Comparison of ENCODE assay signal across 15 mouse cellular contexts in the genomic region with DNA sequence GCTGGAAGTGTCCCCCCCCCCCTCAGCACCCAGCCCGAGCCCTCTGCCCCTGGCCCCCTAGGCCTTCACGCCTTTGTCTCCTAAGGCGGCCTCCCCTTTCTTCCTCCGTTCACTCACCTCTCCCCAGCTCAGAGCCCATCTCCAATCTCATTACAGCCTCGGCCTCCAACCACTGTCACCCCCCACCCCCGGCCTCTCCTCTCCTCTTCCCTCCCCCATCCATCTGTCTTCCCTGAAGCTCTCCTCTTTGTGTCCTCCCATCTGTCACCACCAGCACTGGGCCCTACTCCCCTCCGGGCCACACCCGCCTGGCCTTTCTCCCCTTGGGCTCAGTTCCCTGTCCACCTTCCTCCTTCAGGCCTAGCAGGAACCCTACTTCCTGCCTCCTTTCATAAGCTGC. TPM values are rescaled to one million over a fixed set of nuclear protein-coding genes. Genes with fewer than 3 reads are reported as not detected.
DNase-seq lines count a peak whose midpoint lies in the region; ATAC-seq and TF ChIP-seq lines count a peak whose summit lies in the region.
"Had no signal": no experiment of that assay in that cellular context is flagged by ENCODE, and none has a peak within 500 bp of the region (broad histone marks: within the 10 kb centered on the region; RNA-seq: fewer than 3 reads in every experiment).

No protein-coding gene starts in this region.

- no peak overlapping the region for H3K4me3 ChIP-seq in heart, embryonic 10.5 days
- H3K4me3 ChIP-seq in heart, embryonic 11.5 days (ENCODE audit: low read depth, low read length) = no peak overlapping the region
- no peak overlapping the region for H3K4me3 ChIP-seq in forebrain, embryonic 12.5 days (replicated peaks)
- no peak overlapping the region for H3K4me3 ChIP-seq in hindbrain, postnatal 0 days (ENCODE audit: low read length)
- no peak overlapping the region for H3K4me3 ChIP-seq in neural tube, embryonic 14.5 days (ENCODE audit: low read depth, low read length)
- no peak overlapping the region for H3K4me3 ChIP-seq in thymus, adult 2 months (ENCODE audit: control insufficient read depth, insufficient read depth, low read length)
- H3K4me3 ChIP-seq: embryonic facial prominence, embryonic 12.5 days had no signal

- peaks cover 24% of the 10 kb centered on the region for H3K36me3 ChIP-seq in heart, embryonic 10.5 days
- peaks cover 7% of the 10 kb centered on the region; the same call in 1 of the 2 replicates for H3K36me3 ChIP-seq in heart, embryonic 11.5 days (ENCODE audit: control insufficient read depth, insufficient read depth, low read length)
- H3K36me3 ChIP-seq in forebrain, embryonic 12.5 days (replicated peaks) = peaks cover 22% of the 10 kb centered on the region
- peaks cover 15% of the 10 kb centered on the region for H3K36me3 ChIP-seq in hindbrain, postnatal 0 days (ENCODE audit: insufficient read depth, low read length)
- peaks cover 16% of the 10 kb centered on the region for H3K36me3 ChIP-seq in neural tube, embryonic 14.5 days (ENCODE audit: control insufficient read depth, insufficient read depth, low read length)
- H3K36me3 ChIP-seq in thymus, adult 2 months (ENCODE audit: control insufficient read depth, insufficient read depth, low read length) = peaks cover 19% of the 10 kb centered on the region

- no peak for ATAC-seq in heart, embryonic 11.5 days (replicated peaks; ENCODE audit: insufficient number of reproducible peaks, low FRiP score, low TSS enrichment)
- ATAC-seq in forebrain, embryonic 12.5 days (ENCODE audit: low FRiP score) = peak; percentile 39
- peak; percentile 11; the same call in 1 of the 2 replicates for ATAC-seq in hindbrain, postnatal 0 days
- ATAC-seq in neural tube, embryonic 14.5 days (ENCODE audit: low read depth) = peak; percentile 3; the same call in 1 of the 2 replicates
- ATAC-seq: lung, postnatal 0 days had no signal

- no peak for TF ChIP-seq POLR2A in thymus, adult 2 months (IDR thresholded peaks at IDR 0.05; ENCODE audit: control insufficient read depth, extremely low read depth, insufficient read depth, low read length, poor library complexity)

- no peak for TF ChIP-seq CTCF in hindbrain, postnatal 0 days (IDR thresholded peaks at IDR 0.05; ENCODE audit: low read depth)
- no peak for TF ChIP-seq CTCF in thymus, adult 2 months (IDR thresholded peaks at IDR 0.05; ENCODE audit: borderline replicate concordance, control insufficient read depth, extremely low read depth, insufficient read depth, low read length, poor library complexity)

- 22% methylated on average over 8 of the region's 8 CpGs for WGBS in heart, embryonic 10.5 days
- WGBS in heart, embryonic 11.5 days (ENCODE audit: insufficient replicate concordance) = 26% methylated on average over 8 of the region's 8 CpGs
- 23% methylated on average over 8 of the region's 8 CpGs for WGBS in forebrain, embryonic 12.5 days
- WGBS in hindbrain, postnatal 0 days = 16% methylated on average over 8 of the region's 8 CpGs
- WGBS in neural tube, embryonic 14.5 days = 5% methylated on average over 8 of the region's 8 CpGs
- 90% methylated on average over 8 of the region's 8 CpGs for WGBS in thymus, adult 2 months

- no peak for DNase-seq in heart, embryonic 10.5 days (ENCODE audit: low spot score)
- DNase-seq in hindbrain, postnatal 0 days (ENCODE audit: low spot score) = peak; percentile 58
- DNase-seq in thymus, adult 2 months = no peak
- no peak for DNase-seq in thymus, postnatal 0 days (ENCODE audit: low spot score)
- DNase-seq in kidney, postnatal 10 days = no peak
- DNase-seq: thymus, postnatal 4 days had no signal

- peaks cover 38% of the 10 kb centered on the region for H3K27me3 ChIP-seq in heart, embryonic 10.5 days (ENCODE audit: insufficient read depth, poor library complexity, severe bottlenecking)
- peaks cover 12% of the 10 kb centered on the region for H3K27me3 ChIP-seq in heart, embryonic 11.5 days (ENCODE audit: control insufficient read depth, insufficient read depth, low read length)
- peaks cover 7% of the 10 kb centered on the region for H3K27me3 ChIP-seq in forebrain, embryonic 12.5 days
- H3K27me3 ChIP-seq in hindbrain, postnatal 0 days (ENCODE audit: insufficient read depth, low read length) = no peaks in the 10 kb centered on the region
- H3K27me3 ChIP-seq in neural tube, embryonic 14.5 days (ENCODE audit: control insufficient read depth, insufficient read depth, low read length) = no peaks in the 10 kb centered on the region
- no peaks in the 10 kb centered on the region for H3K27me3 ChIP-seq in thymus, adult 2 months (ENCODE audit: control insufficient read depth, insufficient read depth, low read length)

- H3K9ac ChIP-seq in heart, embryonic 11.5 days (ENCODE audit: low read depth, low read length) = no peak overlapping the region
- H3K9ac ChIP-seq in forebrain, embryonic 12.5 days = no peak overlapping the region
- H3K9ac ChIP-seq in hindbrain, postnatal 0 days (replicated peaks; ENCODE audit: low read length) = no peak overlapping the region
- no peak overlapping the region for H3K9ac ChIP-seq in neural tube, embryonic 14.5 days (replicated peaks; ENCODE audit: low read depth, low read length)
- H3K9ac ChIP-seq: embryonic facial prominence, embryonic 12.5 days had no signal

- H3K27ac ChIP-seq in heart, embryonic 10.5 days = peak overlapping the region; percentile 52; the same call in 1 of the 2 replicates
- no peak overlapping the region for H3K27ac ChIP-seq in heart, embryonic 11.5 days (ENCODE audit: low read depth, low read length)
- H3K27ac ChIP-seq in forebrain, embryonic 12.5 days = peak overlapping the region; percentile 81
- peak overlapping the region; percentile 75 for H3K27ac ChIP-seq in hindbrain, postnatal 0 days
- peak overlapping the region; percentile 60 for H3K27ac ChIP-seq in neural tube, embryonic 14.5 days (ENCODE audit: low read depth, low read length)
- H3K27ac ChIP-seq in thymus, adult 2 months (ENCODE audit: control insufficient read depth, insufficient read depth, low read length) = no peak overlapping the region
- H3K27ac ChIP-seq: embryonic facial prominence, embryonic 12.5 days; kidney, postnatal 0 days had no signal

- H3K4me1 ChIP-seq in heart, embryonic 10.5 days = peaks cover 31% of the 10 kb centered on the region
- no peaks in the 10 kb centered on the region; the same call in 1 of the 2 replicates for H3K4me1 ChIP-seq in heart, embryonic 11.5 days (ENCODE audit: control insufficient read depth, insufficient read depth, low read length)
- H3K4me1 ChIP-seq in forebrain, embryonic 12.5 days = peaks cover 49% of the 10 kb centered on the region
- H3K4me1 ChIP-seq in hindbrain, postnatal 0 days (ENCODE audit: insufficient read depth, low read length) = peaks cover 4% of the 10 kb centered on the region; the same call in 1 of the 2 replicates
- H3K4me1 ChIP-seq in neural tube, embryonic 14.5 days (ENCODE audit: control insufficient read depth, insufficient read depth, low read length) = peaks cover 10% of the 10 kb centered on the region; the same call in 1 of the 2 replicates
- H3K4me1 ChIP-seq in thymus, adult 2 months (replicated peaks; ENCODE audit: control insufficient read depth, insufficient read depth, low read length) = no peaks in the 10 kb centered on the region

- H3K4me2 ChIP-seq in heart, embryonic 11.5 days = no peak overlapping the region
- no peak overlapping the region for H3K4me2 ChIP-seq in forebrain, embryonic 12.5 days
- no peak overlapping the region for H3K4me2 ChIP-seq in hindbrain, postnatal 0 days (ENCODE audit: low read depth, low read length)
- no peak overlapping the region for H3K4me2 ChIP-seq in neural tube, embryonic 14.5 days (ENCODE audit: low read depth, low read length)
- H3K4me2 ChIP-seq: embryonic facial prominence, embryonic 12.5 days had no signal

- H3K9me3 ChIP-seq in heart, embryonic 10.5 days = no peaks in the 10 kb centered on the region
- no peaks in the 10 kb centered on the region for H3K9me3 ChIP-seq in heart, embryonic 11.5 days (replicated peaks; ENCODE audit: control insufficient read depth, low read length)
- no peaks in the 10 kb centered on the region for H3K9me3 ChIP-seq in forebrain, embryonic 12.5 days
- H3K9me3 ChIP-seq in hindbrain, postnatal 0 days (ENCODE audit: low read length) = no peaks in the 10 kb centered on the region
- no peaks in the 10 kb centered on the region for H3K9me3 ChIP-seq in neural tube, embryonic 14.5 days (ENCODE audit: control insufficient read depth, low read length)
- H3K9me3 ChIP-seq: embryonic facial prominence, embryonic 12.5 days had no signal

RNA-seq across cellular contexts. Expression of a gene that starts 3.8 kb away (rescaled TPM):
- polyA plus RNA-seq in heart, embryonic 10.5 days (2016; fragmentation: Nextera tagmentation; extraction: Ambion mirVana) = 0.09 TPM in 1 of 2 replicates, not detected in the other
- polyA plus RNA-seq in heart, embryonic 11.5 days (2014; fragmentation: Nextera tagmentation; extraction: Ambion mirVana) = not detected in 2 replicates
- 9.0 and 9.8 TPM in 2 replicates for polyA plus RNA-seq in forebrain, embryonic 12.5 days (2016; fragmentation: Nextera tagmentation; extraction: Ambion mirVana)
- total RNA-seq in hindbrain, postnatal 0 days (2014; rRNA removed) = 13.3 and 17.3 TPM in 2 replicates
- polyA plus RNA-seq in hindbrain, postnatal 0 days (2015; fragmentation: Nextera tagmentation; extraction: Ambion mirVana) = 2.3 and 2.4 TPM in 2 replicates
- 3.3 and 3.6 TPM in 2 replicates for polyA plus RNA-seq in neural tube, embryonic 14.5 days (2014; fragmentation: Nextera tagmentation; extraction: Ambion mirVana)
- polyA plus RNA-seq in thymus, adult 2 months (2012; rRNA removed) = 0.14 and 0.18 TPM in 2 replicates
- not detected in 2 replicates for polyA plus RNA-seq in thymus, postnatal 0 days (2015; fragmentation: Nextera tagmentation; extraction: Ambion mirVana)
- total RNA-seq: heart, adult 8-10 months; liver, adult 2 months; monocyte, adult 5-6 weeks had no signal
- polyA plus RNA-seq: kidney, postnatal 0 days; liver, adult 2 months; lung, postnatal 0 days had no signal

RNA-seq across cellular contexts. Expression of a gene that starts 21.1 kb away (rescaled TPM):
- 188 and 218 TPM in 2 replicates for polyA plus RNA-seq in heart, embryonic 10.5 days (2016; fragmentation: Nextera tagmentation; extraction: Ambion mirVana)
- 146 and 201 TPM in 2 replicates for polyA plus RNA-seq in heart, embryonic 11.5 days (2014; fragmentation: Nextera tagmentation; extraction: Ambion mirVana)
- 199 and 222 TPM in 2 replicates for polyA plus RNA-seq in forebrain, embryonic 12.5 days (2016; fragmentation: Nextera tagmentation; extraction: Ambion mirVana)
- total RNA-seq in hindbrain, postnatal 0 days (2014; rRNA removed) = 189 and 191 TPM in 2 replicates
- polyA plus RNA-seq in hindbrain, postnatal 0 days (2015; fragmentation: Nextera tagmentation; extraction: Ambion mirVana) = 136 and 142 TPM in 2 replicates
- polyA plus RNA-seq in neural tube, embryonic 14.5 days (2014; fragmentation: Nextera tagmentation; extraction: Ambion mirVana) = 140 and 206 TPM in 2 replicates
- 53.9 and 58.9 TPM in 2 replicates for polyA plus RNA-seq in thymus, adult 2 months (2012; rRNA removed)
- 115 and 123 TPM in 2 replicates for polyA plus RNA-seq in thymus, postnatal 0 days (2015; fragmentation: Nextera tagmentation; extraction: Ambion mirVana)

RNA-seq across cellular contexts. Expression of a gene that starts 21.4 kb away (rescaled TPM):
- 107 and 124 TPM in 2 replicates for polyA plus RNA-seq in heart, embryonic 10.5 days (2016; fragmentation: Nextera tagmentation; extraction: Ambion mirVana)
- 115 and 122 TPM in 2 replicates for polyA plus RNA-seq in heart, embryonic 11.5 days (2014; fragmentation: Nextera tagmentation; extraction: Ambion mirVana)
- polyA plus RNA-seq in forebrain, embryonic 12.5 days (2016; fragmentation: Nextera tagmentation; extraction: Ambion mirVana) = 107 and 111 TPM in 2 replicates
- total RNA-seq in hindbrain, postnatal 0 days (2014; rRNA removed) = 77.5 and 86.9 TPM in 2 replicates
- polyA plus RNA-seq in hindbrain, postnatal 0 days (2015; fragmentation: Nextera tagmentation; extraction: Ambion mirVana) = 95.0 and 101 TPM in 2 replicates
- 115 and 127 TPM in 2 replicates for polyA plus RNA-seq in neural tube, embryonic 14.5 days (2014; fragmentation: Nextera tagmentation; extraction: Ambion mirVana)
- 130 and 133 TPM in 2 replicates for polyA plus RNA-seq in thymus, adult 2 months (2012; rRNA removed)
- polyA plus RNA-seq in thymus, postnatal 0 days (2015; fragmentation: Nextera tagmentation; extraction: Ambion mirVana) = 69.2 and 75.0 TPM in 2 replicates

RNA-seq across cellular contexts. Expression of a gene that starts 33.0 kb away (rescaled TPM):
- 12.8 and 16.0 TPM in 2 replicates for polyA plus RNA-seq in heart, embryonic 10.5 days (2016; fragmentation: Nextera tagmentation; extraction: Ambion mirVana)
- 10.4 and 10.9 TPM in 2 replicates for polyA plus RNA-seq in heart, embryonic 11.5 days (2014; fragmentation: Nextera tagmentation; extraction: Ambion mirVana)
- 61.9 and 63.2 TPM in 2 replicates for polyA plus RNA-seq in forebrain, embryonic 12.5 days (2016; fragmentation: Nextera tagmentation; extraction: Ambion mirVana)
- 86.6 and 117 TPM in 2 replicates for total RNA-seq in hindbrain, postnatal 0 days (2014; rRNA removed)
- 33.0 and 36.5 TPM in 2 replicates for polyA plus RNA-seq in hindbrain, postnatal 0 days (2015; fragmentation: Nextera tagmentation; extraction: Ambion mirVana)
- polyA plus RNA-seq in neural tube, embryonic 14.5 days (2014; fragmentation: Nextera tagmentation; extraction: Ambion mirVana) = 50.9 and 52.2 TPM in 2 replicates
- 20.5 and 27.3 TPM in 2 replicates for polyA plus RNA-seq in thymus, adult 2 months (2012; rRNA removed)
- 15.4 and 17.4 TPM in 2 replicates for polyA plus RNA-seq in thymus, postnatal 0 days (2015; fragmentation: Nextera tagmentation; extraction: Ambion mirVana)

Comparison
In these comparisons a context has a peak if more than half of its experiments do, and no peak if none do; other contexts are left out.
1. H3K27ac ChIP-seq: peak in heart, embryonic 10.5 days (single experiment), forebrain, embryonic 12.5 days (single experiment), hindbrain, postnatal 0 days (single experiment) and neural tube, embryonic 14.5 days (single experiment); none in heart, embryonic 11.5 days (single experiment) and thymus, adult 2 months (single experiment).